Mouse (Mus musculus) CD4-positive, CD25-positive, alpha-beta regulatory T cell, adult 2 months (primary cell): ENCODE measurements around the gene Rab4b.

Experiments
- DNase-seq: peaks from one replicate; pipeline ENCODE4 v3.0.0-alpha.2; 2012; ENCODE audit warnings: low read depth, low spot score

Gene Rab4b

GRCm38 (mm10) chr7:27178324-27179216 lies at the start of gene Rab4b:
Gene Rab4b, minus strand, starts transcription at chr7:27178896.
- peak; percentile 100 for DNase-seq

GRCm38 (mm10) chr7:27228281-27228821 lies 49.7 kb upstream of the Rab4b start, which contains the start of gene Itpkc:
Gene Itpkc, minus strand, starts transcription at chr7:27228661.
- DNase-seq = peak; percentile 97

- peak; percentile 14 for DNase-seq
Observed at GRCm38 (mm10) chr7:27227676-27228075, 49.0 kb upstream of the Rab4b start.

- no peak for DNase-seq
Observed at GRCm38 (mm10) chr7:27227276-27227675, 48.6 kb upstream of the Rab4b start.

GRCm38 (mm10) chr7:27224877-27225575 lies 46.3 kb upstream of the Rab4b start:
- no peak for DNase-seq

- no peak for DNase-seq
Observed at GRCm38 (mm10) chr7:27222538-27222937, 43.8 kb upstream of the Rab4b start.

GRCm38 (mm10) chr7:27221939-27222338 lies 43.2 kb upstream of the Rab4b start:
- no peak for DNase-seq

GRCm38 (mm10) chr7:27219937-27220336 lies 41.2 kb upstream of the Rab4b start:
- no peak for DNase-seq

GRCm38 (mm10) chr7:27218586-27218985 lies 39.9 kb upstream of the Rab4b start:
- no peak for DNase-seq

- no peak for DNase-seq
Observed at GRCm38 (mm10) chr7:27212626-27213025, 33.9 kb upstream of the Rab4b start.

GRCm38 (mm10) chr7:27203730-27204449 lies 25.2 kb upstream of the Rab4b start:
- no peak for DNase-seq

GRCm38 (mm10) chr7:27198779-27199178 lies 20.1 kb upstream of the Rab4b start:
- no peak for DNase-seq

GRCm38 (mm10) chr7:27198355-27198754 lies 19.7 kb upstream of the Rab4b start:
- no peak for DNase-seq

- DNase-seq = no peak
Observed at GRCm38 (mm10) chr7:27197634-27198033, 18.9 kb upstream of the Rab4b start.

GRCm38 (mm10) chr7:27197136-27197535 lies 18.4 kb upstream of the Rab4b start:
- peak; percentile 12 for DNase-seq

GRCm38 (mm10) chr7:27195681-27196611 lies 17.2 kb upstream of the Rab4b start, which contains the start of the genes BC024978 and Snrpa:
Gene BC024978, plus strand, starts transcription at chr7:27195781.
Gene Snrpa, minus strand, starts transcription at chr7:27196271.
- DNase-seq = peak; percentile 99

GRCm38 (mm10) chr7:27193731-27194130 lies 15.0 kb upstream of the Rab4b start:
- DNase-seq = no peak

- DNase-seq = no peak
Observed at GRCm38 (mm10) chr7:27192434-27192833, 13.7 kb upstream of the Rab4b start.

- DNase-seq = peak; percentile 31
Observed at GRCm38 (mm10) chr7:27189271-27189931, 10.7 kb upstream of the Rab4b start.

GRCm38 (mm10) chr7:27185986-27186385 lies 7.3 kb upstream of the Rab4b start:
- DNase-seq = no peak
